Mouse (Mus musculus) CH12.LX (cell line): ENCODE results near the gene Dnase1l2. TPM values are rescaled to one million over a fixed set of nuclear protein-coding genes. Genes with fewer than 3 reads are reported as not detected.

Experiments
- DNase-seq: peaks from one replicate; pipeline ENCODE4 v3.0.0-alpha.2; 2013; ENCODE audit errors: extremely low read depth
- H3K27ac ChIP-seq: 2 replicates; pipeline ENCODE4 v1.5.1; 2012; ENCODE audit warnings: low read depth, mild to moderate bottlenecking, control low read depth, moderate library complexity; ENCODE audit not compliant: insufficient read depth
- H3K27me3 ChIP-seq: replicated peaks from 2 replicates; pipeline ENCODE3; 2012; ENCODE audit warnings: inconsistent platforms
- H3K36me3 ChIP-seq, 2 experiments: replicated peaks in 1 of 2; 2 replicates each; pipeline versions ENCODE3 to v1.6.1; 2012; ENCODE audit warnings: inconsistent platforms in 1 of 2, low read length in 1 of 2, mild to moderate bottlenecking in 1 of 2, mixed read lengths in 1 of 2, moderate library complexity in 1 of 2; ENCODE audit not compliant: control insufficient read depth in 1 of 2, insufficient read depth in 1 of 2
- H3K4me1 ChIP-seq, 2 experiments: 2 replicates each; pipeline ENCODE4 v1.6.1; 2012; ENCODE audit warnings: inconsistent platforms in 1 of 2, moderate library complexity in 1 of 2; ENCODE audit not compliant: insufficient read depth in 2 of 2, control insufficient read depth in 1 of 2
- H3K4me2 ChIP-seq: 2 replicates; pipeline ENCODE4 v1.6.1; 2012; ENCODE audit warnings: low read depth, mild to moderate bottlenecking, control low read depth; ENCODE audit not compliant: poor library complexity, insufficient read depth, severe bottlenecking
- H3K4me3 ChIP-seq, 3 experiments: fragments of 150-350 bp in 1 of 3; sonication (generic) in 1 of 3; replicated peaks in 1 of 3; 2 replicates each; pipeline versions ENCODE3 to v1.5.1; 2011 to 2012; ENCODE audit warnings: low read depth in 2 of 3, low read length in 2 of 3, mild to moderate bottlenecking in 2 of 3, moderate library complexity in 2 of 3, control low read depth in 1 of 3, improper control_type of control experiment in 1 of 3, inconsistent platforms in 1 of 3, mixed read lengths in 1 of 3; ENCODE audit not compliant: poor library complexity in 1 of 3
- H3K79me2 ChIP-seq: replicated peaks from 2 replicates; pipeline ENCODE4 v1.6.1; 2012; ENCODE audit warnings: mild to moderate bottlenecking, moderate library complexity; ENCODE audit not compliant: control insufficient read depth, poor library complexity, insufficient read depth, severe bottlenecking; ENCODE audit errors: extremely low read depth
- H3K9ac ChIP-seq: 2 replicates; pipeline ENCODE4 v1.6.1; 2012; ENCODE audit warnings: low read depth, mild to moderate bottlenecking, control low read depth, moderate library complexity; ENCODE audit not compliant: insufficient read depth
- H3K9me3 ChIP-seq: replicated peaks from 2 replicates; pipeline ENCODE3; 2012; ENCODE audit warnings: low read length, inconsistent platforms, mixed read lengths
- BHLHE40 ChIP-seq: IDR thresholded peaks from 2 replicates; pipeline ENCODE4 v1.6.1; 2011; ENCODE audit warnings: mild to moderate bottlenecking, low read depth, low read length, improper control_type of control experiment
- CHD1 ChIP-seq: IDR thresholded peaks from 2 replicates; pipeline ENCODE4 v1.6.1; 2012; ENCODE audit warnings: low read depth, low read length, improper control_type of control experiment, inconsistent platforms
- CTCF ChIP-seq, 2 experiments: IDR thresholded peaks in 1 of 2; conservative IDR thresholded peaks in 1 of 2; 2 replicates each; pipeline ENCODE4 v1.5.1; 2011 to 2012; ENCODE audit warnings: low read depth in 2 of 2, low read length in 2 of 2, improper control_type of control experiment in 1 of 2, inconsistent platforms in 1 of 2, mild to moderate bottlenecking in 1 of 2, moderate library complexity in 1 of 2
- IRF4 ChIP-seq: IDR thresholded peaks from 2 replicates; pipeline ENCODE4 v1.6.1; 2014; ENCODE audit warnings: low read depth, mild to moderate bottlenecking, inconsistent platforms, low read length, improper control_type of control experiment
- JUN ChIP-seq: IDR thresholded peaks from 2 replicates; pipeline ENCODE4 v1.6.1; 2011; ENCODE audit warnings: low read depth, mild to moderate bottlenecking, low read length, improper control_type of control experiment, moderate library complexity; ENCODE audit not compliant: insufficient read depth
- JUND ChIP-seq: conservative IDR thresholded peaks from 2 replicates; pipeline ENCODE4 v1.6.1; 2011; ENCODE audit warnings: low read depth, low read length, improper control_type of control experiment
- MAFK ChIP-seq: IDR thresholded peaks from 2 replicates; pipeline ENCODE4 v1.6.1; 2011; ENCODE audit warnings: low read length, improper control_type of control experiment; ENCODE audit not compliant: insufficient replicate concordance
- NRF1 ChIP-seq: IDR thresholded peaks from 2 replicates; pipeline ENCODE4 v1.6.1; 2014; ENCODE audit warnings: low read depth, mild to moderate bottlenecking, inconsistent platforms, low read length, improper control_type of control experiment, moderate library complexity
- POLR2A ChIP-seq: IDR thresholded peaks from 2 replicates; pipeline ENCODE4 v1.6.1; 2011; ENCODE audit warnings: low read depth, mild to moderate bottlenecking, improper control_type of control experiment, low read length
- POLR2AphosphoS2 ChIP-seq: IDR thresholded peaks from 2 replicates; pipeline ENCODE4 v1.6.1; 2011; ENCODE audit warnings: low read depth, low read length, improper control_type of control experiment
- RAD21 ChIP-seq: IDR thresholded peaks from 2 replicates; pipeline ENCODE4 v1.6.1; 2011; ENCODE audit warnings: low read depth, mild to moderate bottlenecking, low read length, improper control_type of control experiment, moderate library complexity
- RCOR1 ChIP-seq: conservative IDR thresholded peaks from 2 replicates; pipeline ENCODE4 v1.6.1; 2012; ENCODE audit warnings: low read depth, mild to moderate bottlenecking, inconsistent platforms, low read length, improper control_type of control experiment
- SMC3 ChIP-seq: IDR thresholded peaks from 2 replicates; pipeline ENCODE4 v1.6.1; 2011; ENCODE audit warnings: low read depth, low read length, improper control_type of control experiment
- UBTF ChIP-seq: IDR thresholded peaks from 2 replicates; pipeline ENCODE4 v1.6.1; 2012; ENCODE audit warnings: low read depth, mild to moderate bottlenecking, inconsistent platforms, low read length, improper control_type of control experiment, moderate library complexity
- USF1 ChIP-seq: IDR thresholded peaks from 2 replicates; pipeline ENCODE4 v1.6.1; 2014; ENCODE audit warnings: low read depth, mild to moderate bottlenecking, inconsistent platforms, low read length, improper control_type of control experiment
- ZMIZ1 ChIP-seq: IDR thresholded peaks from 2 replicates; pipeline ENCODE4 v1.6.1; 2012; ENCODE audit warnings: low read depth, mild to moderate bottlenecking, inconsistent platforms, low read length, improper control_type of control experiment
- dilution Hi-C: fragments of 300-500 bp; cut with MboI; formaldehyde crosslinking; loops from 2 replicates; pipeline ENCODE4 v1.14.3; 2020; ENCODE audit warnings: low sequenced_read_pairs; ENCODE audit not compliant: extremely low pct_unique_long_range_greater_than_20kb, extremely low pct_ligation_motif_present
- in situ Hi-C: fragments of 300-500 bp; cut with MboI; formaldehyde crosslinking; loops from 3 replicates; pipeline ENCODE4 v1.14.3; 2019; ENCODE audit warnings: low sequenced_read_pairs, low pct_ligation_motif_present, low pct_unique_long_range_greater_than_20kb, mixed read lengths
- polyA plus RNA-seq: library from polyadenylated mRNA; unstranded; fragments of >175 nt; gene quantifications from 2 replicates; pipeline ENCODE4 v1.2.1, GENCODE M21; 2012; ENCODE audit warnings: low read depth; ENCODE audit not compliant: insufficient read length
- total RNA-seq, 2 experiments: library from RNA; depleted of rRNA; stranded (reverse); fragments of 300-350 nt in 1 of 2; fragments of >200 nt in 1 of 2; gene quantifications; 2 replicates each; pipeline ENCODE4 v1.2.3; 2012 to 2014

The Dnase1l2 gene
- total and polyA plus RNA-seq, 3 experiments = 0.82 to 1.5 (median 1.1) TPM

DNA sequence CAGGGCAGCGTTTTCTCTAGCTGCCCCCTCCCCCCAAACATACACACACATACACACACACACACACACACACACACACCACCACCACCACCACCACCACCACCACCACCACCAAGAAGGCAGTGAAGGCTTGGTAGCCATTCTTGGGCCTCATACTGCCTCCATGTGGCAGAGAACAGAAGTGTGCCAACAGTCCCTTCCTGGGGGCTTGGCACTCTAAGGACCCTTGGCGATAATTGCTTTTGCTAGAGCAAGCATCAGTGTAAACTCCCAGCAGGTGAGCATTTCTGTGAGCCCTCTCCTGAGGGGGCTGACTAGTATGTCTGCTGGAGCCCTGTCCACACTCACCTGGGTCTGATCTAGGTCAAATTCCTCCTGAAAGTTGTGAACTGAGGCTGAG, 1.8 kb downstream of the Dnase1l2 start (continued):
- no peak for TF ChIP-seq JUN
- TF ChIP-seq USF1 = no peak
- TF ChIP-seq POLR2A = no peak
- no peak for TF ChIP-seq BHLHE40
- no peak for TF ChIP-seq JUND
- no peak for TF ChIP-seq POLR2AphosphoS2
- TF ChIP-seq, all 38 proteins: peak for 3

GRCm38 (mm10) chr17:24440377-24440776, 2.5 kb downstream of the Dnase1l2 start:
- no peaks in the 10 kb centered on the region for H3K9me3 ChIP-seq
- H3K27me3 ChIP-seq = no peaks in the 10 kb centered on the region
- H3K36me3 ChIP-seq = peaks cover 88 to 100% of the 10 kb centered on the region in 2 experiments
- no peaks in the 10 kb centered on the region for H3K79me2 ChIP-seq
- no peak for DNase-seq
- no peak overlapping the region for H3K4me2 ChIP-seq
- in situ Hi-C loops = no loop called here
- dilution Hi-C loops = no loop called here
- H3K4me1 ChIP-seq = no peaks in the 10 kb centered on the region
- H3K4me3 ChIP-seq = no peak overlapping the region
- TF ChIP-seq IRF4 (no peak), UBTF (no peak), ZMIZ1 (0 out of 2 replicates have a peak, but pooled peaks have one; percentile 1)
- no peak overlapping the region for H3K9ac ChIP-seq
- H3K27ac ChIP-seq = no peak overlapping the region

GRCm38 (mm10) chr17:24437016-24437415, 5.9 kb downstream of the Dnase1l2 start:
- TF ChIP-seq NRF1 (no peak), SMC3 (peak; percentile 56), CTCF (conservative IDR thresholded peaks at IDR 0.05 in 1 of 2, IDR thresholded peaks at IDR 0.05 in 1 of 2; ENCODE audit: low read depth in 2 of 2, low read length in 2 of 2) (peak; percentile 71 to 81), RCOR1 (no peak), RAD21 (peak; percentile 65), CHD1 (no peak), MAFK (no peak)
- no peaks in the 10 kb centered on the region for H3K27me3 ChIP-seq

More at GRCm38 (mm10) chr17:24437016-24437415, 5.9 kb downstream of the Dnase1l2 start:
- Histone ChIP-seq H3K27ac (no peak overlapping the region), H3K36me3 (peaks cover 74 to 97% of the 10 kb centered on the region in 2 experiments), H3K4me1 (no peaks in the 10 kb centered on the region), H3K79me2 (no peaks in the 10 kb centered on the region), H3K4me2 (no peak overlapping the region), H3K9me3 (no peaks in the 10 kb centered on the region), H3K9ac (no peak overlapping the region), H3K4me3 (no peak overlapping the region)
- DNase-seq = peak; percentile 62
- dilution Hi-C loops = no loop called here
- in situ Hi-C loops = no loop called here
